In genomic region chr2:4558651-4559203, GRCm38 (mm10) we compare ENCODE assay signal across 8 mouse cellular contexts.
DNase-seq lines count a peak whose midpoint lies in the region; ATAC-seq and TF ChIP-seq lines count a peak whose summit lies in the region.

No protein-coding gene starts in this region.

- H3K4me1 ChIP-seq in E14TG2a.4 (replicated peaks; ENCODE audit: low read depth, low read length): peaks cover 81% of the 10 kb centered on the region
- peaks cover 87% of the 10 kb centered on the region for H3K4me1 ChIP-seq in forebrain, embryonic 13.5 days
- peaks cover 73% of the 10 kb centered on the region for H3K4me1 ChIP-seq in limb, embryonic 15.5 days
- H3K4me1 ChIP-seq in stomach, postnatal 0 days (replicated peaks; ENCODE audit: control insufficient read depth, insufficient read depth): peaks cover 17% of the 10 kb centered on the region

- H3K9ac ChIP-seq in forebrain, embryonic 13.5 days: peak overlapping the region; percentile 80
- H3K9ac ChIP-seq in limb, embryonic 15.5 days: peak overlapping the region; percentile 40; the same call in 1 of the 2 replicates
- H3K9ac ChIP-seq in stomach, postnatal 0 days (ENCODE audit: low read length): peak overlapping the region; percentile 69

- WGBS in forebrain, embryonic 13.5 days: 13% methylated on average over 8 of the region's 8 CpGs
- WGBS in limb, embryonic 15.5 days: 12% methylated on average over 8 of the region's 8 CpGs
- WGBS in stomach, postnatal 0 days: 15% methylated on average over 8 of the region's 8 CpGs

- peaks cover 23% of the 10 kb centered on the region for H3K27me3 ChIP-seq in E14TG2a.4 (ENCODE audit: insufficient read depth, low read length)
- no peaks in the 10 kb centered on the region for H3K27me3 ChIP-seq in forebrain, embryonic 13.5 days
- H3K27me3 ChIP-seq in limb, embryonic 15.5 days: no peaks in the 10 kb centered on the region
- no peaks in the 10 kb centered on the region for H3K27me3 ChIP-seq in stomach, postnatal 0 days (ENCODE audit: control insufficient read depth, insufficient read depth, low read length)

- ATAC-seq in forebrain, embryonic 13.5 days: no peak
- no peak for ATAC-seq in limb, embryonic 15.5 days (ENCODE audit: insufficient number of reproducible peaks, low FRiP score, low TSS enrichment, low read depth)
- ATAC-seq in stomach, postnatal 0 days (ENCODE audit: low FRiP score, low TSS enrichment): no peak

- no peaks in the 10 kb centered on the region for H3K36me3 ChIP-seq in E14TG2a.4 (ENCODE audit: insufficient read depth, low read length)
- H3K36me3 ChIP-seq in forebrain, embryonic 13.5 days (ENCODE audit: poor library complexity, severe bottlenecking): no peaks in the 10 kb centered on the region
- H3K36me3 ChIP-seq in limb, embryonic 15.5 days: no peaks in the 10 kb centered on the region
- no peaks in the 10 kb centered on the region for H3K36me3 ChIP-seq in stomach, postnatal 0 days (ENCODE audit: control insufficient read depth, insufficient read depth, low read length)

- peak overlapping the region; percentile 77 for H3K4me2 ChIP-seq in forebrain, embryonic 13.5 days
- peak overlapping the region; percentile 67 for H3K4me2 ChIP-seq in limb, embryonic 15.5 days
- peak overlapping the region; percentile 73 for H3K4me2 ChIP-seq in stomach, postnatal 0 days (replicated peaks; ENCODE audit: low read depth)

- H3K9me3 ChIP-seq in E14TG2a.4 (ENCODE audit: low read length): no peaks in the 10 kb centered on the region
- H3K9me3 ChIP-seq in forebrain, embryonic 13.5 days (replicated peaks): no peaks in the 10 kb centered on the region
- no peaks in the 10 kb centered on the region for H3K9me3 ChIP-seq in limb, embryonic 15.5 days
- H3K9me3 ChIP-seq in stomach, postnatal 0 days (ENCODE audit: control insufficient read depth, low read length): no peaks in the 10 kb centered on the region

- no peak for TF ChIP-seq CTCF in gastrocnemius, adult 2 months (IDR thresholded peaks at IDR 0.05)
- TF ChIP-seq CTCF in E14TG2a.4 (conservative IDR thresholded peaks at IDR 0.05; ENCODE audit: low read length): no peak
- no peak for TF ChIP-seq CTCF in stomach, postnatal 0 days (IDR thresholded peaks at IDR 0.05; ENCODE audit: low read depth)

- H3K4me3 ChIP-seq in gastrocnemius, adult 2 months: peak overlapping the region; percentile 72
- peak overlapping the region; percentile 78 for H3K4me3 ChIP-seq in E14TG2a.4 (replicated peaks; ENCODE audit: low read length)
- H3K4me3 ChIP-seq in forebrain, embryonic 13.5 days: peak overlapping the region; percentile 50
- H3K4me3 ChIP-seq in limb, embryonic 15.5 days: peak overlapping the region; percentile 49
- peak overlapping the region; percentile 58 for H3K4me3 ChIP-seq in stomach, postnatal 0 days (ENCODE audit: low read depth, low read length)

- H3K27ac ChIP-seq in gastrocnemius, adult 2 months: peak overlapping the region; percentile 90
- peak overlapping the region; percentile 96 for H3K27ac ChIP-seq in forebrain, embryonic 13.5 days
- H3K27ac ChIP-seq in limb, embryonic 15.5 days: peak overlapping the region; percentile 96
- peak overlapping the region; percentile 97 for H3K27ac ChIP-seq in stomach, postnatal 0 days (replicated peaks)

- intact Hi-C loops in gastrocnemius, adult 2 months (cut with DNase I): loop anchor here (5.0 to 10.0 kb wide), 2 partner anchors 44 to 54 kb away; no protein-coding TSS in a partner anchor

- no peak for TF ChIP-seq EP300 in stomach, postnatal 0 days (optimal IDR thresholded peaks at IDR 0.05)

- DNase-seq in gastrocnemius, adult 2 months: no peak
- DNase-seq in gastrocnemius, postnatal 4 days (ENCODE audit: low spot score in 2 of 2): no peak
- DNase-seq in stomach, postnatal 0 days (ENCODE audit: low spot score): no peak
- DNase-seq in urinary bladder, postnatal 25 days (ENCODE audit: low spot score): no peak
- DNase-seq in ovary, adult 18-20 months (ENCODE audit: low spot score): no peak
